Mouse (Mus musculus) kidney, embryonic 14.5 days (tissue): ENCODE data around the gene Esyt2. TPM values are rescaled to one million over a fixed set of nuclear protein-coding genes. Genes with fewer than 3 reads are reported as not detected.

Experiments used
- ATAC-seq: fragments of 200-750 bp; cut with Nextera tagmentation; 2 replicates; pipeline ENCODE4 v1.8.0; 2017; ENCODE audit warnings: moderate number of reproducible peaks, mild to moderate bottlenecking, moderate TSS enrichment, moderate library complexity; ENCODE audit not compliant: low FRiP score, low TSS enrichment
- H3K27ac ChIP-seq: fragments of 300-500 bp; sonication (generic); 2 replicates; pipeline ENCODE4 v1.5.1; 2014; ENCODE audit warnings: low read depth, mild to moderate bottlenecking, low read length, moderate library complexity, mixed read lengths
- H3K27me3 ChIP-seq: fragments of 300-500 bp; sonication (generic); 2 replicates; pipeline ENCODE4 v1.6.1; 2014; ENCODE audit warnings: mild to moderate bottlenecking, low read length; ENCODE audit not compliant: control insufficient read depth, insufficient read depth
- H3K36me3 ChIP-seq: fragments of 300-500 bp; sonication (generic); 2 replicates; pipeline ENCODE4 v1.6.1; 2014; ENCODE audit warnings: low read length, mixed read lengths; ENCODE audit not compliant: control insufficient read depth, insufficient read depth
- H3K4me1 ChIP-seq: fragments of 300-500 bp; sonication (generic); 2 replicates; pipeline ENCODE4 v1.6.1; 2014; ENCODE audit warnings: low read length, mixed read lengths; ENCODE audit not compliant: control insufficient read depth, insufficient read depth
- H3K4me2 ChIP-seq: fragments of 300-500 bp; sonication (generic); replicated peaks from 2 replicates; pipeline ENCODE4 v1.6.1; 2014; ENCODE audit warnings: low read depth, mild to moderate bottlenecking, low read length
- H3K4me3 ChIP-seq: fragments of 300-500 bp; sonication (generic); 2 replicates; pipeline ENCODE4 v1.5.1; 2014; ENCODE audit warnings: mild to moderate bottlenecking, low read length
- H3K9ac ChIP-seq: fragments of 300-500 bp; sonication (generic); 2 replicates; pipeline ENCODE4 v1.6.1; 2014; ENCODE audit warnings: low read depth, mild to moderate bottlenecking, low read length, moderate library complexity
- H3K9me3 ChIP-seq: fragments of 300-500 bp; sonication (generic); 2 replicates; pipeline ENCODE4 v1.6.1; 2016; ENCODE audit warnings: low read length; ENCODE audit not compliant: control insufficient read depth
- WGBS: fragments of 180-500 bp; shearing (Covaris S2); extraction: QIAGEN DNeasy Blood & Tissue Kit; methylation state at CpG from one replicate; pipeline ENCODE4 v1.1.7; 2014; 5-methylcytosine and 5-hydroxymethylcytosine counted together
- polyA plus RNA-seq: library from polyadenylated mRNA; unstranded; fragments of >200 nt; fragmentation: Nextera tagmentation; extraction: Ambion mirVana; gene quantifications from 2 replicates; pipeline ENCODE4 v1.2.1, GENCODE M21; 2014

Esyt2 gene
- polyA plus RNA-seq, 1 experiment from 2014 or later = 23.2 TPM

- WGBS = 89% methylated on average over 11 of the region's 11 CpGs
- no peaks in the 10 kb centered on the region for H3K4me1 ChIP-seq
- H3K27me3 ChIP-seq = no peaks in the 10 kb centered on the region
- no peak overlapping the region for H3K4me2 ChIP-seq
- H3K9me3 ChIP-seq = no peaks in the 10 kb centered on the region
- no peak overlapping the region for H3K27ac ChIP-seq
- no peak overlapping the region for H3K4me3 ChIP-seq
- no peak overlapping the region for H3K9ac ChIP-seq
- no peak for ATAC-seq
- H3K36me3 ChIP-seq = peaks cover 14% of the 10 kb centered on the region; the same call in 1 of the 2 replicates
These were observed 25.4 kb upstream of the Esyt2 start for GRCm38 (mm10) chr12:116255636-116256035.

GRCm38 (mm10) chr12:116258321-116258720 lies 22.7 kb upstream of the Esyt2 start:
- Histone ChIP-seq H3K27me3 (no peaks in the 10 kb centered on the region), H3K36me3 (0 out of 2 replicates have a peak, but pooled peaks cover 8% of the 10 kb centered on the region), H3K9me3 (no peaks in the 10 kb centered on the region), H3K4me3 (no peak overlapping the region), H3K4me2 (no peak overlapping the region), H3K4me1 (no peaks in the 10 kb centered on the region), H3K27ac (no peak overlapping the region), H3K9ac (no peak overlapping the region)
- no peak for ATAC-seq
- WGBS = 79% methylated on average over 2 of the region's 2 CpGs

DNA sequence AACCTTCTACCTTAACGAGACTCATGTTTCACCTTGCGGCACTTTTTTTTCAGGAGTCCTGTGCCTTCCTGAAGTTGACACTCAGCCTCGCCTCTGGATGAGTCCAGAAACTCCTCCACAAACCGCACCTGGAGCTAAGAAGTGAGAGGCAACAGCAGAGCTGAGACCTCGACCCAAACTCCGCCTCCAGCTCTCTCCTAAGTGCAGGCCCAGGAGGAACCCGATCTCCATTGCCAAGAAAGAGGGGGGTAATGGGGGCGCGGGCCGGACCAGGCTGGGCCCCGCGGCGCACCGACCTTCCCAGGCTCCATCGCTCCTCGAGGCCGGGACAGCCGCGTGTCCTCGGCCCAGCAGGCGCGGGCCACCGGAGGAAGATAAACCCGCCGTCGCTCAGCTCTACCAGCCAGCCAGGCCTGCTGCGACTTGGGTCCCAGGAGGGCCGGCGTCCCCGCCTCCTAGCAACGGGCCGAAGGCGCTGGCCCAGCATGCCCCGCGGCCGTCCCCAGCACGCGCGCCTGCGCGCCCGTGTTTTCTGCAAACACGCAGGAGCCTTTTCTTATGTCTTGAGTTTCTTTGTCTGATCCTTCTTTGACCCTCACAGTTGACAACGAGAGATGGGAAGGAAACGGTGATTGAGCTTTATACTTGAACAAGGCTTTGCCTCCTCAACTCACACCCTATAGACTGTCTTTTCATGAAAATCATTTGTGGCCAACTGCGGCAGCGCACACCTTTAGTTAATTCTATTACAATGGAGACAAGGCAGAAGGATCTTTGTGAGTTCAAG lies 18.2 kb upstream of the Esyt2 start, which contains the start of gene Wdr60:
Gene Wdr60 (minus strand): TSS at position 468 of the 787 bp plus-strand sequence.
- 4% methylated on average over 39 of the region's 47 CpGs for WGBS

GRCm38 (mm10) chr12:116264756-116265155 lies 16.2 kb upstream of the Esyt2 start:
- Histone ChIP-seq H3K4me2 (no peak overlapping the region), H3K27ac (no peak overlapping the region), H3K36me3 (no peaks in the 10 kb centered on the region), H3K4me1 (no peaks in the 10 kb centered on the region), H3K9ac (no peak overlapping the region), H3K9me3 (no peaks in the 10 kb centered on the region), H3K4me3 (no peak overlapping the region), H3K27me3 (no peaks in the 10 kb centered on the region)
- no peak for ATAC-seq
- 92% methylated on average over 2 of the region's 2 CpGs for WGBS

More for the DNA sequence above, 18.2 kb upstream of the Esyt2 start, which contains the start of gene Wdr60:
- Histone ChIP-seq H3K4me2 (peak within 1 kb of the TSS; percentile 55), H3K4me3 (peak within 1 kb of the TSS; percentile 62), H3K4me1 (no peaks in the 10 kb centered on the region), H3K27me3 (no peaks in the 10 kb centered on the region), H3K9me3 (no peaks in the 10 kb centered on the region), H3K36me3 (no peaks in the 10 kb centered on the region), H3K9ac (peak within 1 kb of the TSS; percentile 71), H3K27ac (peak within 1 kb of the TSS; percentile 72; the same call in 1 of the 2 replicates)
- ATAC-seq = peak; percentile 99

- Histone ChIP-seq H3K4me1 (no peaks in the 10 kb centered on the region), H3K9ac (no peak overlapping the region), H3K27ac (no peak overlapping the region), H3K4me2 (no peak overlapping the region), H3K36me3 (no peaks in the 10 kb centered on the region), H3K27me3 (no peaks in the 10 kb centered on the region), H3K9me3 (no peaks in the 10 kb centered on the region), H3K4me3 (no peak overlapping the region)
- 82% methylated on average over 2 of the region's 2 CpGs for WGBS
- ATAC-seq = no peak
These were observed 15.7 kb upstream of the Esyt2 start for GRCm38 (mm10) chr12:116265275-116265674.

DNA sequence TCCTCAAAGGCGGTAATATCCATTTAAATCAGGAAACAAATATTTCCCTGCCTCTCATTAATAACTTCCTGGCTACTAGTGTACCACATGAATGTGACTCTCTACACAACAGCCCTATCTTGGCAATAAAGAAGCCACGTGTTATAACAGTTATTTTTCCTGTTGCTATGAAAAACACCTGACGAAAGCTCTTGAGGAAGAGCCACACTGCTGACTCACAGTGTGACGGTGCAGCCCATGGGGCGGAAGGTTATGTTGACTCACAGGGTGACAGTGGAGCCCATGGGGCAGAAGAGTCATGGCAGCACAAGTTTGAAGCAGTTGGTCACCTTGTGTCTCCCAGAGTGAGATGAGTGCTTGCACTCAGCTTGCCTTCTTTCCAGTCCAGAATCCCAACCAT lies 11.5 kb upstream of the Esyt2 start:
- Histone ChIP-seq H3K4me1 (no peaks in the 10 kb centered on the region), H3K27ac (no peak overlapping the region), H3K4me3 (no peak overlapping the region), H3K9ac (no peak overlapping the region), H3K4me2 (no peak overlapping the region), H3K36me3 (no peaks in the 10 kb centered on the region), H3K9me3 (no peaks in the 10 kb centered on the region), H3K27me3 (no peaks in the 10 kb centered on the region)
- WGBS = 78% methylated on average over 5 of the region's 5 CpGs
- ATAC-seq = no peak

- no peaks in the 10 kb centered on the region for H3K4me1 ChIP-seq
- H3K27ac ChIP-seq = no peak overlapping the region
- no peak overlapping the region for H3K4me3 ChIP-seq
- H3K36me3 ChIP-seq = no peaks in the 10 kb centered on the region
- H3K9ac ChIP-seq = no peak overlapping the region
- ATAC-seq = no peak
- H3K4me2 ChIP-seq = no peak overlapping the region
- WGBS = 83% methylated on average over 1 of the region's 1 CpGs
- no peaks in the 10 kb centered on the region for H3K27me3 ChIP-seq
- no peaks in the 10 kb centered on the region for H3K9me3 ChIP-seq
These were observed 10.5 kb upstream of the Esyt2 start for GRCm38 (mm10) chr12:116270538-116270937.

GRCm38 (mm10) chr12:116271071-116271470 lies 9.9 kb upstream of the Esyt2 start:
- Histone ChIP-seq H3K4me3 (no peak overlapping the region), H3K36me3 (no peaks in the 10 kb centered on the region), H3K9ac (no peak overlapping the region), H3K9me3 (no peaks in the 10 kb centered on the region), H3K27ac (no peak overlapping the region), H3K27me3 (no peaks in the 10 kb centered on the region), H3K4me2 (no peak overlapping the region), H3K4me1 (no peaks in the 10 kb centered on the region)
- 98% methylated on average over 2 of the region's 2 CpGs for WGBS
- no peak for ATAC-seq

DNA sequence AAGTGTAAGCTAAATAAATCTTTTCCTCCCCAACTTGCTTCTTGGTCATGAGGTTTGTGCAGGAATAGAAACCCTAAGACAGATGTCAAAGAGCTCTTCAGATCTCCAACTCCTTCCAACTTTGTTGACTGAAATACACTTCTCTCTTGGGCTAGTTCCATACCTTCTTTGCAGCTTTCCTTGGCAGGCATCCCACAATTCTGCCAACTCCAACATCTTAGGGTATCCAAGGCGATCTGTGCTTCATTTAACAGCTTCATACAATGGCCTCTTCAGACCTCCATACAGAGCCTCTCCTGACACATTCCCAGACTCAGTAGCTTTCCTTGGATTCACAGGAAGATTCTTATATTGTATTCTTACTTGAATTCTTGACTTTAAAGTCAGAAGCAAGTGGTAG lies 7.3 kb upstream of the Esyt2 start:
- no peak for ATAC-seq
- no peaks in the 10 kb centered on the region for H3K36me3 ChIP-seq
- no peak overlapping the region for H3K9ac ChIP-seq
- H3K9me3 ChIP-seq = no peaks in the 10 kb centered on the region
- 61% methylated on average over 1 of the region's 1 CpGs for WGBS
- no peaks in the 10 kb centered on the region for H3K4me1 ChIP-seq
- H3K4me2 ChIP-seq = no peak overlapping the region
- no peak overlapping the region for H3K27ac ChIP-seq
- H3K27me3 ChIP-seq = no peaks in the 10 kb centered on the region
- no peak overlapping the region for H3K4me3 ChIP-seq
